8 mouse cellular contexts compared by ENCODE assay signal in genomic region chr1:72944805-72945749, GRCm38 (mm10).
DNase-seq lines count a peak whose midpoint lies in the region; ATAC-seq and TF ChIP-seq lines count a peak whose summit lies in the region.

No protein-coding gene starts in this region.

- ATAC-seq in hindbrain, embryonic 12.5 days (ENCODE audit: low FRiP score), result no peak
- ATAC-seq in lung, postnatal 0 days, result peak; percentile 67

- H3K27me3 ChIP-seq in hindbrain, embryonic 12.5 days, result 0 out of 2 replicates have a peak, but pooled peaks cover 3% of the 10 kb centered on the region
- no peaks in the 10 kb centered on the region for H3K27me3 ChIP-seq in lung, postnatal 0 days (replicated peaks; ENCODE audit: insufficient read depth, low read length)

- DNase-seq in ovary, postnatal 36 days (ENCODE audit: low spot score), result peak; percentile 37
- DNase-seq in ovary, adult 18-20 months (ENCODE audit: low spot score), result no peak
- peak; percentile 40 for DNase-seq in lung, postnatal 0 days (ENCODE audit: low spot score)
- no peak for DNase-seq in left cerebral cortex, postnatal 25 days (ENCODE audit: low spot score in 2 of 2)
- DNase-seq in thymus, postnatal 14 days, result no peak
- no peak for DNase-seq in c-Kit-positive CD71-positive TER-119-positive erythroid progenitor cells, embryonic 14.5 days (ENCODE audit: low spot score)
- no peak for DNase-seq in layer of hippocampus, adult 9-10 months (ENCODE audit: low spot score)

- H3K27ac ChIP-seq in hindbrain, embryonic 12.5 days, result no peak overlapping the region
- peak overlapping the region; percentile 23; the same call in 1 of the 2 replicates for H3K27ac ChIP-seq in lung, postnatal 0 days (ENCODE audit: low read length)

- H3K4me1 ChIP-seq in hindbrain, embryonic 12.5 days, result peaks cover 14% of the 10 kb centered on the region
- no peaks in the 10 kb centered on the region for H3K4me1 ChIP-seq in lung, postnatal 0 days (ENCODE audit: insufficient read depth, low read depth, low read length)

- intact Hi-C loops in left cerebral cortex, postnatal 25 days (cut with DNase I), result no loop called here

- H3K4me3 ChIP-seq in hindbrain, embryonic 12.5 days, result peak overlapping the region; percentile 8; the same call in 1 of the 2 replicates
- H3K4me3 ChIP-seq in lung, postnatal 0 days (ENCODE audit: low read depth, low read length), result no peak overlapping the region; the same call in 1 of the 2 replicates

- TF ChIP-seq EP300 in lung, postnatal 0 days (IDR thresholded peaks at IDR 0.05), result no peak

- no peaks in the 10 kb centered on the region for H3K9me3 ChIP-seq in hindbrain, embryonic 12.5 days (replicated peaks)
- H3K9me3 ChIP-seq in lung, postnatal 0 days (ENCODE audit: low read length), result no peaks in the 10 kb centered on the region

- H3K9ac ChIP-seq in hindbrain, embryonic 12.5 days, result no peak overlapping the region
- no peak overlapping the region for H3K9ac ChIP-seq in lung, postnatal 0 days (replicated peaks; ENCODE audit: low read depth)

- peak overlapping the region; percentile 46 for H3K4me2 ChIP-seq in hindbrain, embryonic 12.5 days (replicated peaks)
- H3K4me2 ChIP-seq in lung, postnatal 0 days (replicated peaks; ENCODE audit: low read depth, low read length), result peak overlapping the region; percentile 40

- H3K36me3 ChIP-seq in hindbrain, embryonic 12.5 days, result no peaks in the 10 kb centered on the region
- no peaks in the 10 kb centered on the region for H3K36me3 ChIP-seq in lung, postnatal 0 days (ENCODE audit: insufficient read depth, low read length)

- TF ChIP-seq CTCF in lung, postnatal 0 days (IDR thresholded peaks at IDR 0.05), result no peak

- 7% methylated on average over 21 of the region's 21 CpGs for WGBS in hindbrain, embryonic 12.5 days
- WGBS in lung, postnatal 0 days, result 11% methylated on average over 21 of the region's 21 CpGs

Comparison
In these comparisons a context has a peak if more than half of its experiments do, and no peak if none do; other contexts are left out.
1. DNase-seq: peak in ovary, postnatal 36 days (single experiment) and lung, postnatal 0 days (single experiment); none in ovary, adult 18-20 months (single experiment), left cerebral cortex, postnatal 25 days (0 of 2), thymus, postnatal 14 days (single experiment), c-Kit-positive CD71-positive TER-119-positive erythroid progenitor cells, embryonic 14.5 days (single experiment) and layer of hippocampus, adult 9-10 months (single experiment).